Comparison of ENCODE assay signal across 8 mouse cellular contexts in the genomic region with DNA sequence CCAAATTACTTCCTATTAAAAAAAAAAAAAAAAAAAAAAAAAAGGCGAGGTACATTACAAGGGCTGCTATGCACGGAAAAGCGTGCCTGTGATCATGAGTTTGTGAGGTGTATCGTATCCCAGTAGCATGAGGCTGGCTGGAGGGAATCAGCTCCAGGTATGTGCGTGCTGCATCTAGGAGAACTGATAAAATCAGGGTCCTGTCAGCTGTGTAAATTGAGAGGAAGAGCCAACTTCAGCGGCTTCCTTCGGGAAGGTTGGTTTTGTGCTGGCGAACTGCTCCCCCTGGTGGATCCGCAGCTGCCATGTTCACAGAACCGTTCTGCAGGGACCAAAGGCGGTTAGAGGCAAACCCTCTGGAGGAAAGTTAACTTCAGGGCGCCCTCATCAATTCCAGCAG.
A peak's percentile ranks its signal among the peaks of the same experiment; 100 is the strongest.
DNase-seq lines count a peak whose midpoint lies in the region; ATAC-seq and TF ChIP-seq lines count a peak whose summit lies in the region.

No protein-coding gene starts in this region.

- 0 out of 2 replicates have a peak, but pooled peaks cover 4% of the 10 kb centered on the region for H3K4me1 ChIP-seq in E14TG2a.4 (replicated peaks; ENCODE audit: low read depth, low read length)
- H3K4me1 ChIP-seq in forebrain, embryonic 13.5 days: peaks cover 9% of the 10 kb centered on the region
- peaks cover 5% of the 10 kb centered on the region; the same call in 1 of the 2 replicates for H3K4me1 ChIP-seq in heart, postnatal 0 days (ENCODE audit: control insufficient read depth, insufficient read depth)
- H3K4me1 ChIP-seq in liver, embryonic 13.5 days (replicated peaks): peaks cover 7% of the 10 kb centered on the region; the same call in 1 of the 2 replicates
- peaks cover 6% of the 10 kb centered on the region; the same call in 1 of the 2 replicates for H3K4me1 ChIP-seq in neural tube, embryonic 12.5 days
- H3K4me1 ChIP-seq in thymus, adult 2 months (replicated peaks; ENCODE audit: control insufficient read depth, insufficient read depth, low read length): no peaks in the 10 kb centered on the region

- peak; percentile 69 for TF ChIP-seq CTCF in E14TG2a.4 (conservative IDR thresholded peaks at IDR 0.05; ENCODE audit: low read length)
- peak; percentile 87 for TF ChIP-seq CTCF in heart, postnatal 0 days (IDR thresholded peaks at IDR 0.05; ENCODE audit: low read depth)
- TF ChIP-seq CTCF in thymus, adult 2 months (IDR thresholded peaks at IDR 0.05; ENCODE audit: borderline replicate concordance, control insufficient read depth, extremely low read depth, insufficient read depth, low read length, poor library complexity): peak; percentile 65; the same call in 1 of the 2 replicates

- no peaks in the 10 kb centered on the region for H3K36me3 ChIP-seq in E14TG2a.4 (ENCODE audit: insufficient read depth, low read length)
- H3K36me3 ChIP-seq in forebrain, embryonic 13.5 days (ENCODE audit: poor library complexity, severe bottlenecking): no peaks in the 10 kb centered on the region
- no peaks in the 10 kb centered on the region for H3K36me3 ChIP-seq in heart, postnatal 0 days (replicated peaks; ENCODE audit: control insufficient read depth, insufficient read depth, low read length)
- no peaks in the 10 kb centered on the region for H3K36me3 ChIP-seq in liver, embryonic 13.5 days
- no peaks in the 10 kb centered on the region for H3K36me3 ChIP-seq in neural tube, embryonic 12.5 days
- no peaks in the 10 kb centered on the region for H3K36me3 ChIP-seq in thymus, adult 2 months (ENCODE audit: control insufficient read depth, insufficient read depth, low read length)

- TF ChIP-seq POLR2A in thymus, adult 2 months (IDR thresholded peaks at IDR 0.05; ENCODE audit: control insufficient read depth, extremely low read depth, insufficient read depth, low read length, poor library complexity): no peak

- ATAC-seq in forebrain, embryonic 13.5 days: peak; percentile 88
- peak; percentile 75 for ATAC-seq in heart, postnatal 0 days (ENCODE audit: insufficient read depth, low read depth)
- peak; percentile 79 for ATAC-seq in liver, embryonic 13.5 days (ENCODE audit: low read depth)
- ATAC-seq in neural tube, embryonic 12.5 days (ENCODE audit: low FRiP score, low read depth): peak; percentile 70

- H3K9ac ChIP-seq in forebrain, embryonic 13.5 days: 0 out of 2 replicates have a peak overlapping the region, but pooled peaks have one; percentile 26
- no peak overlapping the region for H3K9ac ChIP-seq in heart, postnatal 0 days (replicated peaks; ENCODE audit: low read depth, low read length)
- H3K9ac ChIP-seq in liver, embryonic 13.5 days: peak overlapping the region; percentile 45; the same call in 1 of the 2 replicates
- no peak overlapping the region for H3K9ac ChIP-seq in neural tube, embryonic 12.5 days

- WGBS in forebrain, embryonic 13.5 days: 3% methylated on average over 12 of the region's 12 CpGs
- WGBS in heart, postnatal 0 days: 1% methylated on average over 11 of the region's 12 CpGs
- WGBS in liver, embryonic 13.5 days (ENCODE audit: insufficient replicate concordance): under 1% methylated on average over 12 of the region's 12 CpGs
- 10% methylated on average over 12 of the region's 12 CpGs for WGBS in neural tube, embryonic 12.5 days
- WGBS in thymus, adult 2 months: 4% methylated on average over 12 of the region's 12 CpGs

- H3K27me3 ChIP-seq in E14TG2a.4 (ENCODE audit: insufficient read depth, low read length): peaks cover 5% of the 10 kb centered on the region; the same call in 1 of the 2 replicates
- H3K27me3 ChIP-seq in forebrain, embryonic 13.5 days: peaks cover 36% of the 10 kb centered on the region
- H3K27me3 ChIP-seq in heart, postnatal 0 days (ENCODE audit: control insufficient read depth, insufficient read depth, low read length): no peaks in the 10 kb centered on the region
- no peaks in the 10 kb centered on the region for H3K27me3 ChIP-seq in liver, embryonic 13.5 days
- H3K27me3 ChIP-seq in neural tube, embryonic 12.5 days (replicated peaks): no peaks in the 10 kb centered on the region; the same call in 1 of the 2 replicates
- H3K27me3 ChIP-seq in thymus, adult 2 months (ENCODE audit: control insufficient read depth, insufficient read depth, low read length): no peaks in the 10 kb centered on the region

- no peak overlapping the region for H3K4me3 ChIP-seq in E14TG2a.4 (replicated peaks; ENCODE audit: low read length)
- H3K4me3 ChIP-seq in forebrain, embryonic 13.5 days: peak overlapping the region; percentile 31
- peak overlapping the region; percentile 43 for H3K4me3 ChIP-seq in heart, postnatal 0 days (ENCODE audit: low read depth, low read length)
- peak overlapping the region; percentile 50 for H3K4me3 ChIP-seq in liver, embryonic 13.5 days (replicated peaks)
- no peak overlapping the region for H3K4me3 ChIP-seq in neural tube, embryonic 12.5 days
- no peak overlapping the region for H3K4me3 ChIP-seq in thymus, adult 2 months (ENCODE audit: control insufficient read depth, insufficient read depth, low read length)

- 0 out of 2 replicates have a peak, but pooled peaks have one; percentile 18 for TF ChIP-seq EP300 in heart, postnatal 0 days (IDR thresholded peaks at IDR 0.05; ENCODE audit: low read depth)

- H3K9me3 ChIP-seq in E14TG2a.4 (ENCODE audit: low read length): no peaks in the 10 kb centered on the region
- no peaks in the 10 kb centered on the region for H3K9me3 ChIP-seq in forebrain, embryonic 13.5 days (replicated peaks)
- no peaks in the 10 kb centered on the region for H3K9me3 ChIP-seq in heart, postnatal 0 days (replicated peaks; ENCODE audit: control insufficient read depth, low read length)
- H3K9me3 ChIP-seq in liver, embryonic 13.5 days (replicated peaks): no peaks in the 10 kb centered on the region
- no peaks in the 10 kb centered on the region for H3K9me3 ChIP-seq in neural tube, embryonic 12.5 days

- no peak overlapping the region for H3K27ac ChIP-seq in forebrain, embryonic 13.5 days
- peak overlapping the region; percentile 73 for H3K27ac ChIP-seq in heart, postnatal 0 days (ENCODE audit: low read depth)
- no peak overlapping the region for H3K27ac ChIP-seq in liver, embryonic 13.5 days
- no peak overlapping the region for H3K27ac ChIP-seq in neural tube, embryonic 12.5 days
- no peak overlapping the region for H3K27ac ChIP-seq in thymus, adult 2 months (ENCODE audit: control insufficient read depth, insufficient read depth, low read length)

- H3K4me2 ChIP-seq in forebrain, embryonic 13.5 days: peak overlapping the region; percentile 63
- H3K4me2 ChIP-seq in heart, postnatal 0 days (ENCODE audit: low read depth, low read length): peak overlapping the region; percentile 69
- H3K4me2 ChIP-seq in liver, embryonic 13.5 days: peak overlapping the region; percentile 71
- peak overlapping the region; percentile 54 for H3K4me2 ChIP-seq in neural tube, embryonic 12.5 days (replicated peaks)

- DNase-seq in c-Kit-positive CD71-positive TER-119-positive erythroid progenitor cells, embryonic 14.5 days (ENCODE audit: low spot score): peak; percentile 62
- peak; percentile 86 for DNase-seq in heart, postnatal 0 days (ENCODE audit: low spot score)
- peak; percentile 86 to 92 for DNase-seq in kidney, postnatal 36 days
- peak; percentile 60 for DNase-seq in liver, embryonic 13.5 days
- peak; percentile 14 for DNase-seq in thymus, adult 2 months

Comparison
In these comparisons a context has a peak if more than half of its experiments do, and no peak if none do; other contexts are left out.
1. H3K4me3 ChIP-seq: peak in forebrain, embryonic 13.5 days (single experiment), heart, postnatal 0 days (single experiment) and liver, embryonic 13.5 days (single experiment); none in E14TG2a.4 (single experiment), neural tube, embryonic 12.5 days (single experiment) and thymus, adult 2 months (single experiment).
2. DNase-seq: peak in every context shown above with its lines; median percentile 89 in kidney, postnatal 36 days; 86 in heart, postnatal 0 days; 62 in c-Kit-positive CD71-positive TER-119-positive erythroid progenitor cells, embryonic 14.5 days; 60 in liver, embryonic 13.5 days; 14 in thymus, adult 2 months.
3. H3K9ac ChIP-seq: peak in forebrain, embryonic 13.5 days (single experiment) and liver, embryonic 13.5 days (single experiment); none in heart, postnatal 0 days (single experiment) and neural tube, embryonic 12.5 days (single experiment).
4. Peak in every context shown above with its lines, with median percentiles within 50 percentile points of each other: CTCF ChIP-seq, ATAC-seq and H3K4me2 ChIP-seq.